Mouse (Mus musculus): ENCODE results near the gene Sprr2a3. TPM values are rescaled to one million over a fixed set of nuclear protein-coding genes. Genes with fewer than 3 reads are reported as not detected.
"Not testable (repeated sequence)": the region's sequence is repeated elsewhere in the genome, so short reads cannot be mapped to it uniquely, and the experiment has no call there.

Gene Sprr2a3
- total RNA-seq (2021) = not detected
- long read RNA-seq, experiment 1 = 0 reads
- long read RNA-seq, experiment 2 = 0 reads

- not testable (repeated sequence) for DNase-seq
Measured at GRCm38 (mm10) chr3:92285101-92285500, at the start of gene Sprr2a3. TSS of gene Sprr2a3 (plus strand) at chr3:92285417.

DNA sequence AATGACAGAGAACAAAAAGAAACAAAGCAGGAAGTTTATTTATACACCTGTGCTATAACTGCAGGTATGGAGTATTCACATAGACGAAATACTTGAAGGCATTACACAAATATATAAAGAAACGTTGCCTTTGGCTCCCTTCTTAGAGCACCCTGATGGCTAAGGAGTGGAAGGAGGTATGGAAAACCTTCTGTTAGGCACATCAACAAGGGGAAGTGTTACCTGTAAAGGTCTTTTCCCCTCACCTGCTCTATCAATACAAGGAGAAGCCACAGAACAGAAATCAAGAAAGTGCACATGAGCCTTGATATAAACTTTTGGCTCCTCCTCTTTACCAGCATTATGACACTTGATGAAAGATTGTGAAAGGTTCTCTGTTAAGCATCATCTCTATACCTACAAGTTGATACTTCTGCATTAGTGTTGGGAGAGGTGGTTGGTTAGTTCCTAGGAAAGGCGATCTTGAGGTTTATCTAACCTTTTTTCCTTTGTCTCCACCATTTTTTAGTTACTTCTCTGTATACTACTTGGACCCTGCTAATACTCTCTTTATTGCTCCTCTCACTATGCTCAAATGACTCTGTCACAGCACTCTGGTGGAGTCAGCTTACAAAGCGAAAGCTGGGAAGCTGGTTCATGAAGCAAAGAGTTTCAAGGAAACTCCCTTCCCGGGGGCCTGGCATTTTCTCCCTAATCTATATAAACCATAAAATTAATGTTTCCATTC lies 48.6 kb upstream of the Sprr2a3 start:
- not testable (repeated sequence) for DNase-seq

GRCm38 (mm10) chr3:92238736-92239135 lies 46.5 kb upstream of the Sprr2a3 start:
- not testable (repeated sequence) for DNase-seq

DNA sequence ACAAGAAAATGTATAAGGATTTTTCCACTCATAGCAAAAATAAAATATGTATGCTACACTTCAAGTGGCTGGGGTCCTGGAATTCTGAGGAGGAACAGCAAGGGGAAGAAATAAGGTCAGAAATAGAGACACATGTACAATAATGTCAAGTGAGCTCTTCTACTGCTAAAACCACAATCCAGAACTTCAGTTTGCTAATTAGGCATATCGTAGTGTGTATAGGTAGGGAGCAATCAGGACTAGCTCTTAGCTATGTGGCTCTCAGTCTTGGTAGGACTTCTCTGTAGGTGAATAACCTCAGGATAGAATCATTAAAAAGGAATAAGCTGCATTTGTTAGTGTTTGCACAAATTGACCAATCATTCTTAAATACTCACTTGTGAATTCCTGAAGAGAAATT lies 46.0 kb upstream of the Sprr2a3 start:
- DNase-seq = not testable (repeated sequence)

DNA sequence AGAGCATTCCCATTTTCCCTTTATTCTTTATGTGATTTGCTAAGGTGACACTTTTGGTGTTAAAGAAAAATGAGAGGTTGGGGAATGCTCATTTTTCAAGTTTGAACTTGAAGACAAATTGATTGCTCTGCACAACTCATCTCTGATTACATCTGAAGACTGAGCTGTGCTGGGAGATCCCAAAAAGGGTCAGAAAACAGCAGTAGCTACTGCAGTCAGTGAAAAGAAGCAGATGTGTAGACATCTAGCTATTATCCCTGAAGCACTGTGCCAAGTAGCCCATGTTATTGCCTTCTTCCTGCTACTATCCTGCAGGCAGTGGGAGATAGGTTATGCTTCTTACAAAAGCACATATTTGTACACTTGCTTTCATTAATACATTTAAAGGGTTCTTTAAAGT lies 40.4 kb upstream of the Sprr2a3 start:
- DNase-seq = not testable (repeated sequence)

DNA sequence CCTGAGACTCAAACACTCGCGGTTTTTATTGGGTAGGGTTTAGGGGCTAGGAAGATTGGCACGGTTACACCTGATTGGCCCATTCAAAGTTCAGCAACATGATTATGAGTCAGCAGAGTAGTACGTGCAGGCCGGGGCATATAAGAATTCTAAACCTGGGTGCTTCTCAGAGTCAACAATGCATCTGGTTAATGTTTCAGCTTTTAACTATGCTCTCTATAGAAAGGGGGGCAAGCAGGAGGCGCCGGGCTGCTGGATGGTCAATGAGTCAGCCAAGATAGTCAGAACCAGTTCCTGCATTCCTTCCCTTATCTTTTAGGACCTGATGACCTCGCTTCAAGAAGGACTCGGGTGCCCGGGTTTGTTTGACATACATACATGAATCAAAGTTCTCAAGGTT lies 39.0 kb upstream of the Sprr2a3 start:
- DNase-seq = not testable (repeated sequence)

DNA sequence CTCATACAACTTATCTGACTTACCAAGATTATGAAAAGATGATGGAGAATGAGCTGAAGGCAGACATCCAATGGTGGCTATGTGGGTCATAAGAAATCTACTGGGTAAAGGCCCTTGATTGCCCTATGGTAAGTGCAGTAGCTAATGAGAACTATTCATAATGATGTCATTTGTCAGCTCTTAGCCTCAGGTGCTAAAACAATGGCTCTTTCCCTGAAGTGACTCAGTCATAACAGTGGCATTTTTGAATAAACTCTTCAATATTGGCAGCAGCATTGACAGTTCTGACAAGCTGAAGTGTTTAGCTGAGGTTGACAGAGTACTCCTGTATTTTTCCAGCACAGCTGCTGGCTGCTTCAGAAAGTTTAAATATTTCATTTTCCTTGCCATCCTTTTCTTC lies 36.7 kb upstream of the Sprr2a3 start:
- not testable (repeated sequence) for DNase-seq

DNA sequence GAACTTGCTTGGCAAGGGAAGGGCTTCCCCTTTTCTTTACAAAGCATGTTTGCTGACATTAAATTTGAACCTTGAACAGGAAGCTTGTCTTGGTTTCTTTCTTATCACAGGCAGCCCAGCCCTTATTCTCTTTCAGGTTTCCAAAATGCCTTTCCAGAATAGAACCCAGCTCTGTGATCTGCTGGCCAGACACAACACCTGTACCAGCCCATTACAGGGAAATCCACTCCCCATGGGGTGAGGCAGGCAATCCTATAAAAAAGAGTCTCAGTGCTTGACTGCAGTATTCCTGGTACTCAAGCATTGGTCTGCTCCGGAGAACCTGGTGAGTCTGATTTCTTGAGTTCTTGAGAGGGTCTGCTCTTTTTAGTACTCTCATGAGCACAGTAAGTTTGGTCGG lies 34.8 kb upstream of the Sprr2a3 start:
- DNase-seq = not testable (repeated sequence)

- not testable (repeated sequence) for DNase-seq
Measured at GRCm38 (mm10) chr3:92253860-92254259, 31.4 kb upstream of the Sprr2a3 start.

GRCm38 (mm10) chr3:92258526-92258925 lies 26.7 kb upstream of the Sprr2a3 start:
- DNase-seq = not testable (repeated sequence)

- not testable (repeated sequence) for DNase-seq
Measured at GRCm38 (mm10) chr3:92263462-92263861, 21.8 kb upstream of the Sprr2a3 start.

GRCm38 (mm10) chr3:92271414-92271985 lies 13.7 kb upstream of the Sprr2a3 start:
- not testable (repeated sequence) for DNase-seq

DNA sequence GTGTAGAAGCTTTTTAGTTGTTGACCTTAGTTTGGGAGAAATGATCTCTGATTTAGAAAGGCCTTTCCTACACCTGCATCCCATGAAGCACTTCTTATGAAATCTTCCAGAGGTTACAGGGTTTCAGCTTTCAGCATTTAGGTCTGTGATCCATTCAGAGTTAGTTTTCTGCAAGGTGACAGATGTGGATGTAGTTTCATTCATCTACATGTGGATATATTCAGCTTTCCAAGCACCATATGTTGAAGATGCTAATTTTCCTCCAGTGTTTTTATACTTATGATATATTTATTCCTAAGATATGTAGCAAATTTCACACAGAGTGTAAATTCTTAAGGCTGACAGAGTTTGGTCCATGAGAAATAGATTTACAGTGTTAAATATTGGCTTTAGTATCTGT lies 11.7 kb upstream of the Sprr2a3 start:
- not testable (repeated sequence) for DNase-seq

DNA sequence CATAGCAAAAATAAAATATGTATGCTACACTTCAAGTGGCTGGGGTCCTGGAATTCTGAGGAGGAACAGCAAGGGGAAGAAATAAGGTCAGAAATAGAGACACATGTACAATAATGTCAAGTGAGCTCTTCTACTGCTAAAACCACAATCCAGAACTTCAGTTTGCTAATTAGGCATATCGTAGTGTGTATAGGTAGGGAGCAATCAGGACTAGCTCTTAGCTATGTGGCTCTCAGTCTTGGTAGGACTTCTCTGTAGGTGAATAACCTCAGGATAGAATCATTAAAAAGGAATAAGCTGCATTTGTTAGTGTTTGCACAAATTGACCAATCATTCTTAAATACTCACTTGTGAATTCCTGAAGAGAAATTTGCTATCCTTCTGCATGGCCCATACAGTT lies 11.2 kb upstream of the Sprr2a3 start:
- DNase-seq = not testable (repeated sequence)

DNA sequence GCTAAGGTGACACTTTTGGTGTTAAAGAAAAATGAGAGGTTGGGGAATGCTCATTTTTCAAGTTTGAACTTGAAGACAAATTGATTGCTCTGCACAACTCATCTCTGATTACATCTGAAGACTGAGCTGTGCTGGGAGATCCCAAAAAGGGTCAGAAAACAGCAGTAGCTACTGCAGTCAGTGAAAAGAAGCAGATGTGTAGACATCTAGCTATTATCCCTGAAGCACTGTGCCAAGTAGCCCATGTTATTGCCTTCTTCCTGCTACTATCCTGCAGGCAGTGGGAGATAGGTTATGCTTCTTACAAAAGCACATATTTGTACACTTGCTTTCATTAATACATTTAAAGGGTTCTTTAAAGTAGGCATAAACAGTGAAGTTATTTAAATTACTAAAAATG lies 5.6 kb upstream of the Sprr2a3 start:
- not testable (repeated sequence) for DNase-seq

GRCm38 (mm10) chr3:92280963-92281606 lies 4.1 kb upstream of the Sprr2a3 start:
- not testable (repeated sequence) for DNase-seq

- not testable (repeated sequence) for DNase-seq
Measured at GRCm38 (mm10) chr3:92288489-92288888, 3.3 kb downstream of the Sprr2a3 start.

DNA sequence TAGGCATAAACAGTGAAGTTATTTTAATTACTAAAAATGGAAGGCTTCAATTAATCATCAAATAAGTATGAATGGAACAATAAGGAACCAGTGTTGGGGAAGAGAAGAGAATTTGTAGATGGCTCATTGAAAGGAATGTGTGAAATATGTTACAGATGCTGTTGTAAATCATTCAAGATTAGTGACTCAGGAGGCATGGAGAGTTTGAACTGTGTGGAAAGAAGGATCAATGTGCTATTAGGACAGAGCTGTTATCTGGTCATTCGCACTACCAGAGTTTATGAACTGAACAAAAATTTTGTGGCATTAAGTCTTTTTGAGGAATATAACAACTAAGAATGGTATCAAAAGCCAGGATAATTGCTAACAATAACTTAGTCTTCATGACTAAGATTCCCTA lies 22.2 kb downstream of the Sprr2a3 start:
- no peak for DNase-seq

DNA sequence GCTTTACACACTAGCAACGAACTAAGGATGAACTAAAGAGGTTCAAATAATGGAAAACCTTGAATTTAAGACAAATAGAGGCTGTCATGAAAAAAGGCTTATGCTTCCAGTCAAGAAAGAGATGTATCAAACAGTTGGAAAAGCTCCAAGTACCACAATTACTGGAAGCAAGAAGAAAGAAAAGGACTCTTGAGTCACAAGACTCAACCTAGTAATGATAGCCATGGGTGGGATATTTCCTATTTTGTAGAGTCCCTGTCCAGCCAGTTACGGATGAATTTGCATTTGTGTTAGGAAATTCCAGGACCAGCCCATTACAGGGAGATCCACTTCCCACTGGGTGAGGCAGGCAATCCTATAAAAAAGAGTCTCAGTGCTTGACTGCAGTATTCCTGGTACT lies 31.1 kb downstream of the Sprr2a3 start, which contains the start of gene Sprr2b:
Gene Sprr2b, plus strand, starts transcription at position 301 of the 400 bp plus-strand sequence.
- no peak for DNase-seq

- no peak for DNase-seq
Measured at GRCm38 (mm10) chr3:92317384-92317783, 32.2 kb downstream of the Sprr2a3 start.

DNA sequence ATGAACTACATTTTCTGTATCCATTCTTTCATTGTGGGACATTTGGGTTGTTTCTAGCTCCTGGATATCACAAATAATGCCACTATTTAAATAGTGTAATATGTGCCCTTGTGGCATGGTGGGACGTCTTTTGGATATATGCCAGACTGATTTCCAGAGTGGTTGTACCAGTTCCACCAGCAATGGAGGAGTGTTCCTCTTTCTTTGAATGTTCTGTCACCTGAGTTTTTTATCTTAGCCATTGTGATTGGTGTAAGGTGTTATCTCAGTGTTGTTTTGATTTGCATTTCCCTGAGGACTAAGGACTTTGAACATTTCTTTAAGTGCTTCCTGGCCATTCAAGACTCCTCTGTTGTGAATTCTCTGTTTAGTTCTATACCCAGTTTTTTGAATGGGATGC lies 51.1 kb downstream of the Sprr2a3 start:
- DNase-seq = no peak

DNA sequence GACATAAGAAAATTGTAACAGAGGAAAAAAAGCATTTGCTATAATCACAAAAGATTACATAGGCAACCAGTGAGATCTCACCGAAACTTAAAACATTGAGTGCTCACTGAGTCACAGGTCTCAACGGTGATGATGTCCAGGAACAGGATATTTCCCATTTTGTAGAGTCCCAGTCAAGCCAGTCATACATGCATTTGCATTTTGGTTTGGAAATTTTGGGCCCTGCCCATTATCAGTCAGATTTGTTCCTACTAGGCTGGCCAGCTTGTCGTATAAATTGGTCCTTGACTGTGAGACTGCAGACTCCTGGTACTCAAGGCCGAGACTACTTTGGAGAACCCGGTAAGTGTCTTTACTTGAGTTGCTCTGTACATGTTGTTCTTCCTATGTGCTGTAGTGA lies 53.6 kb downstream of the Sprr2a3 start, which contains the start of gene Sprr2d:
Gene Sprr2d, plus strand, starts transcription at position 301 of the 400 bp plus-strand sequence.
- no peak for DNase-seq

Measured in adrenal gland, postnatal 10 days (tissue).